17 mouse cellular contexts compared by ENCODE assay signal in genomic region chr17:63458052-63458451, GRCm38 (mm10).
"Had no signal": no experiment of that assay in that cellular context is flagged by ENCODE, and none has a peak within 500 bp of the region (broad histone marks: within the 10 kb centered on the region; RNA-seq: fewer than 3 reads in every experiment).

No protein-coding gene starts in this region.

- H3K27ac ChIP-seq: kidney, embryonic 15.5 days; left cerebral cortex, adult 2 months; liver, embryonic 13.5 days; macrophage; midbrain, embryonic 12.5 days; midbrain, embryonic 15.5 days; neural tube, embryonic 12.5 days; neural tube, embryonic 15.5 days had no signal

- H3K4me1 ChIP-seq: liver, embryonic 13.5 days; neural tube, embryonic 12.5 days; neural tube, embryonic 15.5 days had no signal

- H3K9ac ChIP-seq: kidney, embryonic 15.5 days; liver, embryonic 13.5 days; midbrain, embryonic 12.5 days; midbrain, embryonic 15.5 days; neural tube, embryonic 12.5 days; neural tube, embryonic 15.5 days had no signal

- DNase-seq: kidney, adult 8-10 months; kidney, postnatal 10 days; kidney, postnatal 36 days; layer of hippocampus, postnatal 36 days; liver, embryonic 13.5 days; lung, adult 2 months; lung, postnatal 14 days; right cerebral cortex, postnatal 25 days; thymus, adult 18-20 months; thymus, postnatal 36 days had no signal

- H3K4me2 ChIP-seq: kidney, embryonic 15.5 days; liver, embryonic 13.5 days; midbrain, embryonic 12.5 days; midbrain, embryonic 15.5 days; neural tube, embryonic 12.5 days; neural tube, embryonic 15.5 days had no signal

- H3K27me3 ChIP-seq: kidney, embryonic 15.5 days; liver, embryonic 13.5 days; midbrain, embryonic 15.5 days; neural tube, embryonic 12.5 days; neural tube, embryonic 15.5 days had no signal

- H3K4me3 ChIP-seq: kidney, embryonic 15.5 days; left cerebral cortex, adult 2 months; liver, embryonic 13.5 days; midbrain, embryonic 12.5 days; midbrain, embryonic 15.5 days; neural tube, embryonic 12.5 days; neural tube, embryonic 15.5 days had no signal

- H3K9me3 ChIP-seq: kidney, embryonic 15.5 days; liver, embryonic 13.5 days; midbrain, embryonic 12.5 days; midbrain, embryonic 15.5 days; neural tube, embryonic 12.5 days; neural tube, embryonic 15.5 days had no signal

- ATAC-seq: midbrain, embryonic 15.5 days had no signal

- H3K36me3 ChIP-seq: midbrain, embryonic 15.5 days; neural tube, embryonic 12.5 days; neural tube, embryonic 15.5 days had no signal
